Mouse (Mus musculus) limb, embryonic 11.5 days (tissue): ENCODE results near the gene Snx18. TPM values are rescaled to one million over a fixed set of nuclear protein-coding genes. Genes with fewer than 3 reads are reported as not detected.

ENCODE experiments used
- ATAC-seq: fragments of 200-750 bp; cut with Nextera tagmentation; 2 replicates; pipeline ENCODE4 v1.8.0; 2017; ENCODE audit warnings: low read depth; ENCODE audit not compliant: insufficient number of reproducible peaks, low FRiP score, low TSS enrichment
- DNase-seq: peaks from one replicate; pipeline ENCODE4 v3.0.0-alpha.2; 2015; ENCODE audit warnings: low spot score
- H3K27ac ChIP-seq: fragments of 300-500 bp; sonication (generic); replicated peaks from 2 replicates; pipeline ENCODE4 v1.5.1; 2014; ENCODE audit warnings: low read depth, mild to moderate bottlenecking, low read length
- H3K27me3 ChIP-seq: fragments of 300-500 bp; sonication (generic); 2 replicates; pipeline ENCODE4 v1.6.1; 2014; ENCODE audit warnings: mild to moderate bottlenecking, low read length, mixed read lengths; ENCODE audit not compliant: control insufficient read depth, insufficient read depth
- H3K36me3 ChIP-seq: fragments of 300-500 bp; sonication (generic); 2 replicates; pipeline ENCODE4 v1.6.1; 2014; ENCODE audit warnings: mild to moderate bottlenecking, low read length, moderate library complexity, mixed read lengths; ENCODE audit not compliant: control insufficient read depth, insufficient read depth
- H3K4me1 ChIP-seq: fragments of 300-500 bp; sonication (generic); 2 replicates; pipeline ENCODE4 v1.6.1; 2014; ENCODE audit warnings: low read length, mixed read lengths; ENCODE audit not compliant: control insufficient read depth, insufficient read depth
- H3K4me2 ChIP-seq: fragments of 300-500 bp; sonication (generic); 2 replicates; pipeline ENCODE4 v1.6.1; 2014; ENCODE audit warnings: low read depth, mild to moderate bottlenecking, moderate library complexity; ENCODE audit not compliant: severe bottlenecking
- H3K4me3 ChIP-seq: fragments of 300-500 bp; sonication (generic); 2 replicates; pipeline ENCODE4 v1.5.1; 2014; ENCODE audit warnings: low read depth, low read length
- H3K9ac ChIP-seq: fragments of 300-500 bp; sonication (generic); 2 replicates; pipeline ENCODE4 v1.6.1; 2014; ENCODE audit warnings: mild to moderate bottlenecking, low read length
- H3K9me3 ChIP-seq: fragments of 300-500 bp; sonication (generic); 2 replicates; pipeline ENCODE4 v1.6.1; 2016; ENCODE audit warnings: low read length; ENCODE audit not compliant: control insufficient read depth
- WGBS: fragments of 180-500 bp; shearing (Covaris S2); extraction: QIAGEN DNeasy Blood & Tissue Kit; methylation state at CpG from one replicate; pipeline ENCODE4 v1.1.7; 2014; 5-methylcytosine and 5-hydroxymethylcytosine counted together
- polyA plus RNA-seq: library from polyadenylated mRNA; unstranded; fragments of >200 nt; fragmentation: Nextera tagmentation; extraction: Ambion mirVana; gene quantifications from 2 replicates; pipeline ENCODE4 v1.2.1, GENCODE M21; 2014

Gene Snx18
- polyA plus RNA-seq, 1 experiment from 2014 or later: 32.8 TPM

DNA sequence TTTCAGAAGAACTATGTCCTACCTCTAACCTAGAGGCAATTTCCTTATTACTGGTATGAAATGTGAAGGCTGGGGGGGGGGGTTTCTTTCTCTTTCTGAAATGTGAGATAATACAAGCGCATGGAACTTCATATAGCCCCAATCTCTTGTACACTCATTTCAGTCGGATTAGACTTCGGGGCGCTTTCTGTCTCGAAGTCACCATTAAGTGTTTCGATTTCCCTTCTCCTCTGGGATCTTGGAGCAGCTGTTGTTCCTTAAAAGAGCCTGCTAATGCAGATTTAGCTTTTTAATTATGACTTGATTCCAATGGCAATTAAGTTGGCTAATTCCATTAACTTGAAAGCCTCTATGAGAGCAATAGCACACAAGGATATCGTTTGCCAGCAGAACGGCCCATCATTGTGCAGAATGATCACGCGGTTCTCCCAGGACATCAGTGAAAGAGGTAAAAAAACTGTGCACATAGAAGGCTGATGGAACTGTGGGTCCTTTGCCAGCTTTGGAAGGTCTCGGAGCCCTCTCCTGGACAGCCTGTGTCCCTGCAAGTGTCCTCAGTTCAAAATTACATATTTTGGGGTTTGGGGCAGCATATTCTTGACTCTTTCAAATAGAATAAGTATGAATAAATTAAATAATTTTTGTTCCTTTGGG is 22.7 kb upstream of the Snx18 start:
- H3K4me1 ChIP-seq: no peaks in the 10 kb centered on the region
- 79% methylated on average over 11 of the region's 11 CpGs for WGBS
- DNase-seq (no peak), ATAC-seq (no peak)
- H3K27ac ChIP-seq: no peak overlapping the region
- no peak overlapping the region for H3K4me2 ChIP-seq
- no peaks in the 10 kb centered on the region for H3K36me3 ChIP-seq
- no peak overlapping the region for H3K4me3 ChIP-seq
- H3K9me3 ChIP-seq: no peaks in the 10 kb centered on the region
- no peak overlapping the region for H3K9ac ChIP-seq
- no peaks in the 10 kb centered on the region for H3K27me3 ChIP-seq

DNA sequence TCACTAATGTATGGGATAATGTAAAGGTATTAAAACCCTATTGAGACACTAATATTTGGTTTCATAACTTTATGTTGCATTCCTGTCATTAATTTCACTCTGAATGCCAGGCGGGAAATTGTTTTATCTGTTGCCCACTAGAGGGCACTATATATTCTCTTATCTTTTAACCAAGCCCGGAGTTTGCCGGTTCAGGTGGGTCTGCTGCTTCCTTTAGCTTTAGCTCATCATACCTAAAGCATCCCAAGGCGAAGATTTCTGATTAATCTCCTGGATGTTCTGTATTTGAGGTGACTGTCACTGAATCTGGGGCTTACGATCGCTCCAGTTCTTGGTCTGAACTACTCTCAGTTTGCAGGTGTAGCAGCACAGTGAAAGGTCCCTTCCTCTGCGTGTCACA is 20.6 kb upstream of the Snx18 start:
- Histone ChIP-seq H3K4me1 (no peaks in the 10 kb centered on the region), H3K9ac (no peak overlapping the region), H3K9me3 (no peaks in the 10 kb centered on the region), H3K27me3 (no peaks in the 10 kb centered on the region), H3K4me3 (no peak overlapping the region), H3K27ac (no peak overlapping the region), H3K36me3 (no peaks in the 10 kb centered on the region), H3K4me2 (no peak overlapping the region)
- 33% methylated on average over 7 of the region's 7 CpGs for WGBS
- ATAC-seq: no peak
- DNase-seq: no peak

DNA sequence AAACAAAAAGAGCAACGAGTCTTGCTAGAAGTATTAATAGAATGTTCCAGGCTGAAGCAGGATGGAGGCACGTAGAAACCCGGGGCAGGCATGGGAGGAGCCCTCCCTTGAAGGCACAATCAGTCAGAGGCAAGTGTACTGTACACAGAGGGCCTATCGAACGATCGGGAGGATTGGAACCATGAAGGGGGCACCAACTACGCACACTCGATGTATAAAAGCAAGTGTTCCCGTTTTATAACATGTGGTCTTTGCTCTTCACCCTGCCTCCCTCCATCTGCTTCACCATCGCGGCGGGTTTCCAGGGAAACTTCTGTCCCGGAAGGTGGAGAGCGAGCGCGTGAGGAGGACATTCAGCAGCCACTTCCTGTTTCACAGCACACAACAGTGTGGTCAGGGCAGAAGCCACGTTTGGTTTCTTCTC is 17.4 kb upstream of the Snx18 start:
- DNase-seq (no peak), ATAC-seq (no peak)
- Histone ChIP-seq H3K9ac (no peak overlapping the region), H3K36me3 (no peaks in the 10 kb centered on the region), H3K4me3 (no peak overlapping the region), H3K4me1 (no peaks in the 10 kb centered on the region), H3K9me3 (no peaks in the 10 kb centered on the region), H3K27me3 (no peaks in the 10 kb centered on the region), H3K27ac (no peak overlapping the region), H3K4me2 (no peak overlapping the region)
- 84% methylated on average over 17 of the region's 17 CpGs for WGBS

GRCm38 (mm10) chr13:113634732-113635481 is 16.5 kb upstream of the Snx18 start:
- ATAC-seq: no peak
- no peak overlapping the region for H3K27ac ChIP-seq
- H3K9ac ChIP-seq: no peak overlapping the region
- H3K27me3 ChIP-seq: no peaks in the 10 kb centered on the region
- DNase-seq: no peak
- H3K4me2 ChIP-seq: no peak overlapping the region
- no peaks in the 10 kb centered on the region for H3K4me1 ChIP-seq
- no peaks in the 10 kb centered on the region for H3K36me3 ChIP-seq
- WGBS: 86% methylated on average over 15 of the region's 15 CpGs
- H3K4me3 ChIP-seq: no peak overlapping the region
- H3K9me3 ChIP-seq: no peaks in the 10 kb centered on the region

DNA sequence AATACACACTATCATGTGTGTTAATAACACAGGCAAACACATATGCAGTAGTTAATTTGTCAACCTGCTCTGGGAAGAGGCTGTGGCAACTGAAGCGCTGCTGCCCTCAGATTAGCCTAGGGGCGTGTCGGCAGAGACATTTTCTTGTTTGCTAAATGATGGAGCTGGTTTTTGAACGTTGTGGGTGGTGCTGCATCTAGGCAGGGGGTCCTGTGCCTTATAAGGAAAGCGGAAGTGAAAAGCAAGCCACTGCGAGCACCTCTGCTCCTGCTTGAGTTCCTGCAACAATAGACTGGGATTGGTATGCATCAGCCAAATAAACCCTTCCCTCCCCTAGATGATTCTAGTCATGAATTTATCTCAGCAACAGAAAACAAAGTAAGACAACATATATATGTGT is 14.1 kb upstream of the Snx18 start:
- 63% methylated on average over 6 of the region's 6 CpGs for WGBS
- no peak for DNase-seq
- Histone ChIP-seq H3K27ac (no peak overlapping the region), H3K27me3 (no peaks in the 10 kb centered on the region), H3K9ac (no peak overlapping the region), H3K4me1 (no peaks in the 10 kb centered on the region), H3K4me2 (no peak overlapping the region), H3K9me3 (no peaks in the 10 kb centered on the region), H3K36me3 (no peaks in the 10 kb centered on the region), H3K4me3 (no peak overlapping the region)
- no peak for ATAC-seq

DNA sequence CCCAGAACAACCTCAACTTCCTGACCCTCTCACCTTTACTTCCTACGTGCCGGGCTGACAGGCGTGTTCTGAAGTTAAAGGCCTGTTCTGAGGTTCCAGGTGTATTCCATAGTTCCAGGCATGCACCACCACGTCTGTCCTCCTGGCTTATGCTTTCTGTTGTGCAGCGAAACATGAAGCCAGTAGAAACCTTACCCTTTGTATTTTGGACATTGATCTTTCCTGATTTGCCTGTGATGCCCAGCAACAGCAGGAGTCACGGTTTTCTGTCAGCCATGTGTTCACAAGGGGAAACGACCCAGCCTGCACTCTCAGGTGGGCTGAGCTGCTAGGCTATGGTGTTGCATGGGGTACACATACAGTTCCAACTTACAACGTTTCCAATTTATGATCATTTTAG is 9.2 kb upstream of the Snx18 start:
- Histone ChIP-seq H3K27ac (no peak overlapping the region), H3K27me3 (no peaks in the 10 kb centered on the region), H3K4me2 (no peak overlapping the region), H3K9ac (no peak overlapping the region), H3K4me3 (no peak overlapping the region), H3K4me1 (0 out of 2 replicates have a peak, but pooled peaks cover 4% of the 10 kb centered on the region), H3K9me3 (no peaks in the 10 kb centered on the region), H3K36me3 (no peaks in the 10 kb centered on the region)
- DNase-seq (no peak), ATAC-seq (no peak)
- 78% methylated on average over 8 of the region's 8 CpGs for WGBS

- Histone ChIP-seq H3K4me2 (no peak overlapping the region), H3K9me3 (no peaks in the 10 kb centered on the region), H3K9ac (no peak overlapping the region), H3K4me1 (peaks cover 14% of the 10 kb centered on the region), H3K27ac (peak overlapping the region; percentile 24; the same call in 1 of the 2 replicates), H3K27me3 (no peaks in the 10 kb centered on the region), H3K36me3 (no peaks in the 10 kb centered on the region), H3K4me3 (no peak overlapping the region)
- no peak for DNase-seq
- WGBS: 70% methylated on average over 8 of the region's 8 CpGs
- ATAC-seq: no peak
Observed at GRCm38 (mm10) chr13:113622865-113623255, 4.5 kb upstream of the Snx18 start.

- WGBS: 37% methylated on average over 11 of the region's 11 CpGs
- no peaks in the 10 kb centered on the region for H3K9me3 ChIP-seq
- peak; percentile 55 for DNase-seq
- H3K4me3 ChIP-seq: no peak overlapping the region
- no peaks in the 10 kb centered on the region for H3K36me3 ChIP-seq
- H3K27ac ChIP-seq: peak overlapping the region; percentile 45; the same call in 1 of the 2 replicates
- peak overlapping the region; percentile 18; the same call in 1 of the 2 replicates for H3K4me2 ChIP-seq
- peak; percentile 72; the same call in 1 of the 2 replicates for ATAC-seq
- peaks cover 14% of the 10 kb centered on the region for H3K4me1 ChIP-seq
- H3K9ac ChIP-seq: no peak overlapping the region
- no peaks in the 10 kb centered on the region for H3K27me3 ChIP-seq
Observed at GRCm38 (mm10) chr13:113622122-113622864, 3.9 kb upstream of the Snx18 start.
